Mouse (Mus musculus) embryonic facial prominence, embryonic 13.5 days (tissue): Measurements from ENCODE around the gene Vps9d1. TPM values are rescaled to one million over a fixed set of nuclear protein-coding genes. Genes with fewer than 3 reads are reported as not detected.
"Not testable (repeated sequence)": the region's sequence is repeated elsewhere in the genome, so short reads cannot be mapped to it uniquely, and the experiment has no call there.

Experiments used
- ATAC-seq: fragments of 200-750 bp; cut with Nextera tagmentation; 2 replicates; pipeline ENCODE4 v1.8.0; 2017; ENCODE audit warnings: low read depth; ENCODE audit not compliant: insufficient number of reproducible peaks, insufficient read depth, low FRiP score, low TSS enrichment
- H3K27ac ChIP-seq: fragments of 300-500 bp; sonication (generic); 2 replicates; pipeline ENCODE4 v1.5.1; 2015; ENCODE audit warnings: moderate library complexity, mild to moderate bottlenecking, inconsistent platforms
- H3K27me3 ChIP-seq: fragments of 300-500 bp; sonication (generic); 2 replicates; pipeline ENCODE4 v1.6.1; 2015; ENCODE audit warnings: mild to moderate bottlenecking, inconsistent platforms
- H3K36me3 ChIP-seq: fragments of 300-500 bp; sonication (generic); 2 replicates; pipeline ENCODE4 v1.6.1; 2015; ENCODE audit warnings: mild to moderate bottlenecking, inconsistent platforms
- H3K4me1 ChIP-seq: fragments of 300-500 bp; sonication (generic); 2 replicates; pipeline ENCODE4 v1.6.1; 2015; ENCODE audit warnings: inconsistent platforms
- H3K4me2 ChIP-seq: fragments of 300-500 bp; sonication (generic); 2 replicates; pipeline ENCODE4 v1.6.1; 2015; ENCODE audit warnings: moderate library complexity, mild to moderate bottlenecking, inconsistent platforms
- H3K4me3 ChIP-seq: fragments of 300-500 bp; sonication (generic); 2 replicates; pipeline ENCODE4 v1.5.1; 2015; ENCODE audit warnings: mild to moderate bottlenecking, inconsistent platforms
- H3K9ac ChIP-seq: fragments of 300-500 bp; sonication (generic); 2 replicates; pipeline ENCODE4 v1.6.1; 2015; ENCODE audit warnings: mild to moderate bottlenecking, inconsistent platforms
- H3K9me3 ChIP-seq: fragments of 300-500 bp; sonication (generic); 2 replicates; pipeline ENCODE4 v1.6.1; 2016; ENCODE audit warnings: inconsistent platforms
- WGBS: fragments of 180-500 bp; shearing (Covaris S2); methylation state at CpG from one replicate; pipeline ENCODE4 v1.1.7; 2015; ENCODE audit warnings: mixed read lengths; 5-methylcytosine and 5-hydroxymethylcytosine counted together
- polyA plus RNA-seq: library from polyadenylated mRNA; unstranded; fragments of >200 nt; fragmentation: Nextera tagmentation; extraction: Ambion mirVana; gene quantifications from 2 replicates; pipeline ENCODE4 v1.2.1, GENCODE M21; 2015

The Vps9d1 gene
- 32.6 and 33.3 TPM in 2 replicates for polyA plus RNA-seq

DNA sequence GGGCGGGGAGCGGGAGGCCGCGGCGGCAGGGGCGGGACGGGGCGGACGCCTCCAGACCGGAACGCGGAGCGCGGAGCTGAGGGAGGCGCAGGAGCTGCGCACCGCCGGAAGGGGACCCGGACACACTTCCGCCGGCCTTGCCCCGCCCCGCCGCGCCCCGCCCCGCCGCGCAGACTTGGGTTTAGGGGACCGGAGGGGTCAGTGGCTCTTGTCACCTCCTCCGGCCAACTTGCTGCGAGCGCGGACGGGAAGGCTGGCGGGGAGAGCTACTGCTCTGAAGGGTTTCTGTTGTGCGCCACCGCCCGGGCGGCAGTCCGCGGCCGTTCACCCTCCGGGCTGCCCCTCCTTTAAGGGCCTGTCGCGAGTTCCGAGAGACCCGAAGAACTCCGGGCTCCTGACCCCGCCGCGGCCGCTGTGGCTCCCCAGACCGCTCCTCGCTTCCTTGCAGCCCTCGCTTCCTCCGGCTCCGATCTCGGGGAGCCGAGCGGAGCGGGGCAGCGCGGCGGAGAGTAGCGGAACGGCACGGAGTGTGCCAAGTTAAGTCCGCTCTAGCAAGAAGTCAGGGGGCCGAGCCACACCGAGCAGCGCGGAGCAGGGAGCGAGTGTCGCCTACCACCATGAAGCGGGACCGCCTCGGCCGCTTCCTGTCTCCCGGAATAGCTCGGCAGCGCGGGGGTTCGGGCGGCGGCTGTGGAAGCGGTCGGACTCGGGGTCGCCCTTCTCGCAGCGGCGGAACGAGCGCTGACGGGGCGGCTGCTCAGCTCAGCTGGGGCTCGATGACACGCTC lies at the start of gene Vps9d1, which contains the start of gene Zfp276:
TSS of gene Vps9d1 (minus strand) at position 250 of the 787 bp plus-strand sequence.
TSS of gene Zfp276 (plus strand) at position 97 of the 787 bp plus-strand sequence.
- ATAC-seq, result peak; percentile 89
- Histone ChIP-seq H3K27ac (peak within 1 kb of the TSS; percentile 80), H3K27me3 (no peaks in the 10 kb centered on the region), H3K4me3 (peak within 1 kb of the TSS; percentile 99), H3K4me1 (peaks cover 22% of the 10 kb centered on the region), H3K4me2 (peak within 1 kb of the TSS; percentile 80), H3K9me3 (no peaks in the 10 kb centered on the region), H3K9ac (peak within 1 kb of the TSS; percentile 91), H3K36me3 (peaks cover 65% of the 10 kb centered on the region)
- under 1% methylated on average over 97 of the region's 99 CpGs for WGBS

DNA sequence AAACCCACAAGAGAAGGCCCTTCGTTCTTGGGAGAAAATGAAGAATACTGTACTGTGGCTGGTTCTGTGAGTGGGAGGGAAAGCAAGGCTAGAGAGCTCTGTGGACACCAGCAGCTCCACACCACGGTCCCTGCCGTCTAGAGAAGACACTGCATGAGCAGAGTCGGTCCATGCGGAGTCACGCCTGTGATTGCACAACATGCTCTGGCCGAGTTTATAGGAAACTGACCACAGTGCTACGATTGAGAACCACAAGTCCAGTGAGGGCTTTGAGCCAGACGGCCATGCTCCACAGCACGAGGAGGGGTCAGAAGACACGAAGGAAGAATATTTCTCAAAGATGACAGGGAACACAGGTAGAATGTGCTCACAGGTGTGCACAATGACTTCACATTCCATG lies 44.2 kb upstream of the Vps9d1 start:
- no peak for ATAC-seq
- Histone ChIP-seq H3K9ac (no peak overlapping the region), H3K36me3 (peaks cover 56% of the 10 kb centered on the region), H3K9me3 (no peaks in the 10 kb centered on the region), H3K4me2 (no peak overlapping the region), H3K4me3 (no peak overlapping the region), H3K27ac (no peak overlapping the region), H3K4me1 (no peaks in the 10 kb centered on the region), H3K27me3 (no peaks in the 10 kb centered on the region)
- WGBS, result 91% methylated on average over 11 of the region's 11 CpGs

DNA sequence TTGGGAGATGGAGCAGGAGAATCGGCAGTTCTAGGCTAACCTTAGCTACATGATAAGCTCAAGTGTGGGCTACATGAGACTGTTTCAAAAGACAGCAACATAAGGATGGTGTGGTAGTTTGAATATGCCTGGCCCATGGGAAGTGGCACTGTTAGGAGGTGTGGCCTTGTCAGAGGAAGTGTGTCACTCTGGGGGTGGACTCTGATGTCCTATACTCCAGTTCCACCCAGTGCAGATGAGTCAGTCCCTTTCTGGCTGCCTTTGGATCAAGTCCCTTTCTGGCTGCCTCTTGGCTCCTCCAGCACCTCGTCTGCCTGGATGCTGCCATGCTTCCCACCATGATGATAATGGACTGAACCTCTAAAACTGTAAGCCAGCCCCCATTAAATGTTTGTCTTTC lies 38.6 kb upstream of the Vps9d1 start:
- ATAC-seq, result no peak
- Histone ChIP-seq H3K27ac (no peak overlapping the region), H3K4me1 (no peaks in the 10 kb centered on the region), H3K9ac (no peak overlapping the region), H3K4me2 (no peak overlapping the region), H3K36me3 (peaks cover 74% of the 10 kb centered on the region), H3K27me3 (no peaks in the 10 kb centered on the region), H3K4me3 (no peak overlapping the region), H3K9me3 (no peaks in the 10 kb centered on the region)
- WGBS, result 84% methylated on average over 2 of the region's 2 CpGs

DNA sequence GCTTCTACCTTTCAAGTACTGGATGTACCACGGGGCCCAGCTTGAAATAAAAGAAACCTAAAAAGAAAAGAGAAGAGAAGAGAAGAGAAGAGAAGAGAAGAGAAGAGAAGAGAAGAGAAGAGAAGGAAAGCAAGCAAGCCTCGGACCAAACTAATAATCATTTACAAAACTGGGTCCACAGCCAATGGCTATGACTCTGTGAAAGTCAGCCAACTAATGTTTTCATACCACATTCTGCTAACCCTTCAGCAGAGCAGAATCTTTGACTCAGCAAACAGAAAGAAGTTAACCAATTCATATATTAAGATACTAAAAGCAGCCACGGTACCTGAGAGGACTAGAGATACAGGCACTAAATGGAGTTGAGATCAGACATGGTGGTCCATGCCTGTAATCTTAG lies 38.1 kb upstream of the Vps9d1 start:
- no peak for ATAC-seq
- H3K27ac ChIP-seq, result no peak overlapping the region
- H3K36me3 ChIP-seq, result peaks cover 73% of the 10 kb centered on the region
- H3K4me3 ChIP-seq, result no peak overlapping the region
- WGBS, result 92% methylated on average over 3 of the region's 3 CpGs
- H3K9ac ChIP-seq, result no peak overlapping the region
- no peaks in the 10 kb centered on the region for H3K9me3 ChIP-seq
- H3K4me1 ChIP-seq, result no peaks in the 10 kb centered on the region
- H3K27me3 ChIP-seq, result no peaks in the 10 kb centered on the region
- H3K4me2 ChIP-seq, result no peak overlapping the region

DNA sequence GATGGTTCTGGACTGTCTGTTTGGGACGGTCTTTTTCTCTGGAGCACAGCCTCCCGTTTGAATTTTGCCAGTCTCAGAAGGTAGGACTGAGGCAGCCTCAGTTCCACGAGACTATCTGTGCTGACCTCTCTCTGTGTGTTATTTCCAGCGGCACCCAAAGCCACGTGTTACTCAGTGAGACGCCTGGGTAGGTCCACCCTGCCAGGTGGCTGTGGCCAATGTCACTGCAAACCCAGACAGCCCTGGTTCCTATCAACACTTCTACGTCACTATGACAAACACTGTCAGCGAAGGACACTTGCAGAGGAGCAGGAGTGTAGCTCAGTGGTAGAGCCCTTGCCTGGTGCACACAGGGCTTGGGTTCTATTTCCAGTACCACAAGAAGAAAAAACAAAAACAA lies 37.6 kb upstream of the Vps9d1 start:
- no peak for ATAC-seq
- no peaks in the 10 kb centered on the region for H3K27me3 ChIP-seq
- H3K4me1 ChIP-seq, result no peaks in the 10 kb centered on the region
- 83% methylated on average over 8 of the region's 8 CpGs for WGBS
- H3K4me2 ChIP-seq, result no peak overlapping the region
- H3K9ac ChIP-seq, result no peak overlapping the region
- H3K9me3 ChIP-seq, result no peaks in the 10 kb centered on the region
- peaks cover 72% of the 10 kb centered on the region for H3K36me3 ChIP-seq
- no peak overlapping the region for H3K27ac ChIP-seq
- no peak overlapping the region for H3K4me3 ChIP-seq

DNA sequence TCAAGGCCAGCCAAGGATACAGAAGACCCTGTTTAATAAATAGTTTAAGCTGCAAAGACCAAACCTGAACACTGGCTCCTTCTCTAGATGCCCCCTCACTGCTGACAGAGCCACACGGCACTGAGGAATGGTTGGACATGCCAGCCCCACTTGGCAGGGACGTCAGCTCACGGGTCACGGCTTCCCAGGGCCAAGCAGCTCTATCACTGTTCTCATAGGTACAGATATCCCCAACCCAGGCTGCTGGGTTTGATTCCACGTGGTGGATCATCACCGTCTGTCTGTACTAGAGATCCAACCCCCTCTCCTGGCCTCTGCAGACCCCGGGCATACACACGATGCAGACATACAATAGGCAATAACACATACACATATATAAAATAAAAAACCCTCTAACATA lies 36.5 kb upstream of the Vps9d1 start:
- WGBS, result 93% methylated on average over 8 of the region's 8 CpGs
- Histone ChIP-seq H3K9ac (no peak overlapping the region), H3K27ac (no peak overlapping the region), H3K9me3 (no peaks in the 10 kb centered on the region), H3K4me2 (no peak overlapping the region), H3K4me3 (no peak overlapping the region), H3K36me3 (peaks cover 69% of the 10 kb centered on the region), H3K27me3 (no peaks in the 10 kb centered on the region), H3K4me1 (no peaks in the 10 kb centered on the region)
- no peak for ATAC-seq

DNA sequence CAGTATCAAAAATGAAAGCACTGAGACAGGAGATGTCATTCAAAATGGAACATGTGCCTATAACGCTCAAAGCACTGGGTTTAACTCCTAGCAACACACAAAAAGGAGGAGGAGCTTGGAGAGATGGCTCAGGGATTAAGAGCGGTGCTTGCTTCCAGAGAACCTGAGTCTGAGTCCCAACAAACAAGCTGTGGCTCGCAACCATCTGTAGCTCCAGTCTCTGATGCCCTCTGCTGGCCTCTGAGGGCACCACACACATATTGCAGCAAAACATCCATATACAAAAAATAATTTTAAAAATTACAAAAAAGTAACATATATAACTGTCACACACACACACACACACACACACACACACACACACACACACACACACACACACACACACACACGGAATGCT lies 36.0 kb upstream of the Vps9d1 start:
- 74% methylated on average over 4 of the region's 4 CpGs for WGBS
- no peak overlapping the region for H3K4me3 ChIP-seq
- H3K27me3 ChIP-seq, result no peaks in the 10 kb centered on the region
- H3K27ac ChIP-seq, result no peak overlapping the region
- no peaks in the 10 kb centered on the region for H3K4me1 ChIP-seq
- no peak overlapping the region for H3K9ac ChIP-seq
- H3K4me2 ChIP-seq, result no peak overlapping the region
- ATAC-seq, result no peak
- no peaks in the 10 kb centered on the region for H3K9me3 ChIP-seq
- peaks cover 66% of the 10 kb centered on the region for H3K36me3 ChIP-seq

DNA sequence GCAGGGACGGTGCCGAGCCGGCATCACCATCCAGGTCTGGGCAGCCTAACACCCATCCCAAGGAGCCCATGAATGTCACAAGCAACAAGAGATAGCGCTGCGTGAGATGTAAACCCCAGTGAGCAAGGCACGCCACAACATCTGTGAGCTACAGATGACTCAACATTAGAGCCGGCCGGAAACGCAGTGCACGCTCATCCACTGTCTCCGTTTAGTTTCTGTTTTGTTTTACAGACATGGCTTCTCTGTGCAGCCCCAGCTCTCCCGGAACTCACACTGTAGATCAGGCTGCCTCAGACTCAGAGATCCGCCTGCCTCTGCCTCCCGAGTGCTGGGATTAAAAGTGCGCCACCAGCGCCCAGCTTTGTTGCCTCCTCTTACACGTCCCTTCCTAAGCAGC lies 33.2 kb upstream of the Vps9d1 start:
- no peaks in the 10 kb centered on the region for H3K9me3 ChIP-seq
- WGBS, result 95% methylated on average over 17 of the region's 17 CpGs
- ATAC-seq, result no peak
- peaks cover 50% of the 10 kb centered on the region for H3K36me3 ChIP-seq
- no peaks in the 10 kb centered on the region for H3K27me3 ChIP-seq
- H3K4me2 ChIP-seq, result no peak overlapping the region
- no peak overlapping the region for H3K4me3 ChIP-seq
- no peak overlapping the region for H3K9ac ChIP-seq
- H3K27ac ChIP-seq, result no peak overlapping the region
- no peaks in the 10 kb centered on the region for H3K4me1 ChIP-seq

DNA sequence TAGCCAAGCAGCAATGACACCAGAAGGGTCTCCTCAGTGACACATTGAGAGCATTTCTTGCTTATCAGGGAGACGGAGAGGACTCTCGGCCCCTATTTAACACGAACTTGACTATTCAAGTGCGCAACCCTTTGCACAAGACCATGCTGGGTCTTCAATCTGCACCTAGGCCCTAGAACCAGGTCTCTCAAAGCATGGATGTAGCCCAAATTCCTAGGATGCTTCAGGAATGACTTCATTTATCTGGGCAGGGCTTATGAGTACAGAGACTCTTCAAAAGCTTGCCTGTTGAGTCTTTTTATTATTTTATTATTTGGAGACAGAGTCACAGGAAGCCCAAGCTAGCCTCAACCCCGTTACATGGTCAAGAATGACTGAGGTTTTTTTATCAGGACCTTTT lies 30.3 kb upstream of the Vps9d1 start:
- 88% methylated on average over 5 of the region's 5 CpGs for WGBS
- no peaks in the 10 kb centered on the region for H3K4me1 ChIP-seq
- no peak overlapping the region for H3K4me2 ChIP-seq
- no peaks in the 10 kb centered on the region for H3K27me3 ChIP-seq
- H3K27ac ChIP-seq, result no peak overlapping the region
- H3K4me3 ChIP-seq, result no peak overlapping the region
- H3K36me3 ChIP-seq, result peaks cover 51% of the 10 kb centered on the region
- no peak for ATAC-seq
- no peaks in the 10 kb centered on the region for H3K9me3 ChIP-seq
- H3K9ac ChIP-seq, result no peak overlapping the region

DNA sequence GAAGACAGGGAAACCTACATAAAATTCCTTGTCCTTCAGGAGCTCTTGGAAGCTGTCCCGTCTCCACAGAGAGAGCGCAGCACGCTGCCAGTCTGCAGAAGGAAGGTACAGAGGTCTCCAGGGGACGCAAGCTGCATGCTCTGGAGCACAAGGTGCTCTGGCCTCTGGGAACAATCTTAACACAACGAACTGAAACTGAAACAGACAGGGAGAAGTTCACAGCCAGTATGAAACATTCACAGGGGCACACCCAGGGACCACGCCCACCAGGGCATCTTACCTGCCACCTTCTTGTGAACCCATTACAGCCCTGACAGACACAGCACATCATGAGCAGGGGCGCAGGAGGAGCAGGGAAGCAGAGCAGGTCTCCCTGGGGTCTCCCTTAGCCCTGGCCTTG lies 29.8 kb upstream of the Vps9d1 start:
- 90% methylated on average over 7 of the region's 7 CpGs for WGBS
- ATAC-seq, result no peak
- Histone ChIP-seq H3K36me3 (peaks cover 47% of the 10 kb centered on the region), H3K9ac (no peak overlapping the region), H3K4me2 (no peak overlapping the region), H3K4me1 (no peaks in the 10 kb centered on the region), H3K9me3 (no peaks in the 10 kb centered on the region), H3K27ac (no peak overlapping the region), H3K27me3 (no peaks in the 10 kb centered on the region), H3K4me3 (no peak overlapping the region)

DNA sequence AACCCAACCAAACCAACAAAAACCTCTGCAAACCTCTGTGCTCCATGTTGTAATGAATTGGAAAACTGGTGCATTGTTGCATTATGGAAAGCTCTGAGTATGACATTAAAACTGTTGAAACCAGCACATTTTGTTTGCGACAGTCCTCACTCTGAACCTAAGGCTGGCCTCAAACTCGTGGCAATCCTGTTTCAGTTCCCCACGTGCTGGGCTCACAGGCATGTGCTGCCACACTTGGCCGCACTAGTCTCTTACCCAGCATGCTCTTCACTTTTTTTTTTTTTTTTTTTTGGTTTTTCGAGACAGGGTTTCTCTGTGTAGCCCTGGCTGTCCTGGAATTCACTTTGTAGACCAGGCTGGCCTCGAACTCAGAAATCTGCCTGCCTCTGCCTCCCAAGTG lies 28.8 kb upstream of the Vps9d1 start:
- ATAC-seq, result not testable (repeated sequence)
- 93% methylated on average over 5 of the region's 6 CpGs for WGBS

DNA sequence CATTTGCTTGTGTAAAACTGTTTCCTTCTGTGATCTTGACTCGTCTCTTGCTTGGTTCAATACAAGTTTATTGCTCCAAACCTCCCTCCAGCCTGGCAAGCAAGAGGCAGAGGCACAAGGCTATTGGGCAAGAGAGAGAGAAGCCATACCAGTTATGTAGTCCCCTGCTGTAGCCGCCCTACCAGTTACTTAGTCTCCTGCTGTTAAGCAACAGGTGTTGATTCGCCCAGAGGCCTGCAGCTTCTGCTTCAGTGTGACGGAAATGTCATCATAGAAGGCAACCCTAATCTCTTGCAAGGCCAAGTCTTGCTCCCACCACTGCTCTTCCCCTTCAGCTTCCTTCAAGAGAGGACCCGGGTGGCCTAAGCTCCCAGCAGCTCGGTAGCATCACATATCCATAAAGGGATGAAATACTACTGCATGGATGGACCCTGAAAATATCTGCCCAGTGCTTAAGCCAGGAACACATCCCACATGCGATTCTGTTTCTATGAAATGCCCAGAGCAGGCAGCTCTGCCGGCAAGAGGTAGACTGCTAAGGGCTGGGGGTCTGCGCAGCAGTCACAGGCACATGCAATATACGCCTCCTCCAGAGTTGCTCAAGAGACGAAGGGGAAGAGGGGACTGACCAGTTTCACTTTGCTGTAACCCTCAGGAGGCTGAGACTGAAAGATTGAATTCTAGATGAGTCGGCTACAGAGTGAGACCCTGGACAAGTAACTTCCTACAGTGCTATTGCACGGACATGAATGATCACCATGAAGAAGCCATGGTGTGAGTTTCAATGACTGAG lies 26.4 kb upstream of the Vps9d1 start:
- H3K36me3 ChIP-seq, result peaks cover 25% of the 10 kb centered on the region
- H3K9me3 ChIP-seq, result no peaks in the 10 kb centered on the region
- H3K4me1 ChIP-seq, result no peaks in the 10 kb centered on the region
- H3K9ac ChIP-seq, result no peak overlapping the region
- ATAC-seq, result no peak
- H3K27me3 ChIP-seq, result no peaks in the 10 kb centered on the region
- 86% methylated on average over 13 of the region's 13 CpGs for WGBS
- H3K4me2 ChIP-seq, result no peak overlapping the region
- no peak overlapping the region for H3K4me3 ChIP-seq
- H3K27ac ChIP-seq, result no peak overlapping the region

More for the DNA sequence above, 28.8 kb upstream of the Vps9d1 start:
- peaks cover 41% of the 10 kb centered on the region for H3K36me3 ChIP-seq
- H3K9ac ChIP-seq, H3K4me3 ChIP-seq, H3K4me1 ChIP-seq, H3K27ac ChIP-seq, H3K27me3 ChIP-seq, H3K9me3 ChIP-seq, H3K4me2 ChIP-seq: not testable (repeated sequence)
